Mouse (Mus musculus) CH12.LX (cell line): ENCODE data around the gene Ifi206.
"Not testable (repeated sequence)": the region's sequence is repeated elsewhere in the genome, so short reads cannot be mapped to it uniquely, and the experiment has no call there.

ENCODE experiments used
- CTCF ChIP-seq, 2 experiments: IDR thresholded peaks in 1 of 2; conservative IDR thresholded peaks in 1 of 2; 2 replicates each; pipeline ENCODE4 v1.5.1; 2011 to 2012; ENCODE audit warnings: low read depth in 2 of 2, low read length in 2 of 2, improper control_type of control experiment in 1 of 2, inconsistent platforms in 1 of 2, mild to moderate bottlenecking in 1 of 2, moderate library complexity in 1 of 2
- MYC ChIP-seq: IDR thresholded peaks from 2 replicates; pipeline ENCODE4 v1.6.1; 2011; ENCODE audit warnings: low read depth, mild to moderate bottlenecking, improper control_type of control experiment, low read length
- NRF1 ChIP-seq: IDR thresholded peaks from 2 replicates; pipeline ENCODE4 v1.6.1; 2014; ENCODE audit warnings: low read depth, mild to moderate bottlenecking, inconsistent platforms, low read length, improper control_type of control experiment, moderate library complexity

GRCm38 (mm10) chr1:173535791-173536190 lies 45.0 kb upstream of the Ifi206 start, which contains the start of gene Ifi214:
- TF ChIP-seq CTCF (conservative IDR thresholded peaks at IDR 0.05 in 1 of 2, IDR thresholded peaks at IDR 0.05 in 1 of 2; ENCODE audit: low read depth in 2 of 2, low read length in 2 of 2); NRF1; MYC: not testable (repeated sequence)
